Mouse (Mus musculus) leukemia stem cell, adult 10-12 weeks (primary cell): ENCODE measurements around the gene Nup188. TPM values are rescaled to one million over a fixed set of nuclear protein-coding genes. Genes with fewer than 3 reads are reported as not detected.

Source experiments
- polyA plus RNA-seq: library from polyadenylated mRNA; stranded (reverse); fragments of >175 nt; gene quantifications from 2 replicates; pipeline ENCODE4 v1.2.3, GENCODE M21; 2012; ENCODE audit warnings: low replicate concordance

The Nup188 gene
- 95.1 and 191 TPM in 2 replicates for polyA plus RNA-seq

GRCm38 (mm10) chr2:30286192-30287026 is at the start of gene Nup188, which contains the start of gene Dolk:
Nup188 (plus strand) TSS chr2:30286397.
Dolk (minus strand) TSS chr2:30286334.

GRCm38 (mm10) chr2:30237199-30237880 is 48.9 kb upstream of the Nup188 start, which contains the start of gene Lrrc8a:
Lrrc8a (plus strand) TSS chr2:30237715.

GRCm38 (mm10) chr2:30240267-30240666 is 45.9 kb upstream of the Nup188 start, which contains the start of gene Gm28035:
Gm28035 (plus strand) TSS chr2:30240567.

GRCm38 (mm10) chr2:30265767-30266253 is 20.4 kb upstream of the Nup188 start, which contains the start of gene Phyhd1:
Phyhd1 (plus strand) TSS chr2:30266203.

GRCm38 (mm10) chr2:30280743-30281142 is 5.5 kb upstream of the Nup188 start, which contains the start of gene Gm28038:
Gm28038 (plus strand) TSS chr2:30281043.

GRCm38 (mm10) chr2:30358533-30359531 is 72.6 kb downstream of the Nup188 start, which contains the start of gene Sh3glb2:
Sh3glb2 (minus strand) TSS chr2:30359337.

GRCm38 (mm10) chr2:30363773-30364650 is 77.8 kb downstream of the Nup188 start, which contains the start of gene Miga2:
Miga2 (plus strand) TSS chr2:30364233.

GRCm38 (mm10) chr2:30392114-30392576 is 105.9 kb downstream of the Nup188 start, which contains the start of gene Dolpp1:
Dolpp1 (plus strand) TSS chr2:30392254.

Other genes with a start within 250 kb of the Nup188 start
- gene Wdr34, start 237.5 kb upstream of the Nup188 start, polyA plus RNA-seq: 15.7 and 34.5 TPM in 2 replicates
- 296 and 346 TPM in 2 replicates for gene Set, start 229.0 kb upstream of the Nup188 start, polyA plus RNA-seq
- 6.7 and 9.1 TPM in 2 replicates for gene Pkn3, start 208.7 kb upstream of the Nup188 start, polyA plus RNA-seq
- 14.6 and 43.7 TPM in 2 replicates for gene Zdhhc12, start 192.7 kb upstream of the Nup188 start, polyA plus RNA-seq
- gene Zer1, start 161.8 kb upstream of the Nup188 start, polyA plus RNA-seq: 7.1 and 21.2 TPM in 2 replicates
- gene Tbc1d13, start 152.7 kb upstream of the Nup188 start, polyA plus RNA-seq: 17.0 and 31.5 TPM in 2 replicates
- 23.2 and 24.5 TPM in 2 replicates for gene Endog, start 114.9 kb upstream of the Nup188 start, polyA plus RNA-seq
- 30.2 and 41.2 TPM in 2 replicates for gene Spout1, start 107.9 kb upstream of the Nup188 start, polyA plus RNA-seq
- 2.2 and 14.6 TPM in 2 replicates for gene Kyat1, start 80.5 kb upstream of the Nup188 start, polyA plus RNA-seq
- 6.1 and 9.8 TPM in 2 replicates for gene Lrrc8a, start 48.7 kb upstream of the Nup188 start, polyA plus RNA-seq
- gene Gm28035, start 45.8 kb upstream of the Nup188 start, polyA plus RNA-seq: 1.7 and 3.0 TPM in 2 replicates
- 3.2 and 7.0 TPM in 2 replicates for gene Phyhd1, start 20.2 kb upstream of the Nup188 start, polyA plus RNA-seq
- not detected in 2 replicates for gene Gm28038, start 5.4 kb upstream of the Nup188 start, polyA plus RNA-seq
- gene Dolk, start 63 bp upstream of the Nup188 start, polyA plus RNA-seq: 3.2 and 10.1 TPM in 2 replicates
- gene Sh3glb2, start 72.9 kb downstream of the Nup188 start, polyA plus RNA-seq: 47.2 and 50.4 TPM in 2 replicates
- gene Miga2, start 77.8 kb downstream of the Nup188 start, polyA plus RNA-seq: 17.5 and 19.1 TPM in 2 replicates
- gene Dolpp1, start 105.9 kb downstream of the Nup188 start, polyA plus RNA-seq: 30.4 and 38.1 TPM in 2 replicates
- 92.1 and 105 TPM in 2 replicates for gene Crat, start 129.4 kb downstream of the Nup188 start, polyA plus RNA-seq
- 631 and 1,491 TPM in 2 replicates for gene Ptpa, start 129.6 kb downstream of the Nup188 start, polyA plus RNA-seq
- 3.4 and 5.1 TPM in 2 replicates for gene Ier5l, start 187.8 kb downstream of the Nup188 start, polyA plus RNA-seq